Mouse (Mus musculus) heart, postnatal 4 days (tissue): ENCODE results near the gene Ptprt. TPM values are rescaled to one million over a fixed set of nuclear protein-coding genes. Genes with fewer than 3 reads are reported as not detected.

Experiments
- DNase-seq: peaks from one replicate; pipeline ENCODE4 v3.0.0; 2021
- total RNA-seq, 2 experiments: library from RNA; stranded (reverse); gene quantifications; 2 replicates each; pipeline ENCODE4 v1.2.3; 2021

Ptprt gene
- total RNA-seq, 2 experiments from 2014 or later: 0.81 to 1.1 TPM

- peak; percentile 42 for DNase-seq
Measured at GRCm38 (mm10) chr2:162581651-162582050, 79.3 kb downstream of the Ptprt start.

- DNase-seq: no peak
Measured at GRCm38 (mm10) chr2:162577819-162578218, 83.1 kb downstream of the Ptprt start.

DNA sequence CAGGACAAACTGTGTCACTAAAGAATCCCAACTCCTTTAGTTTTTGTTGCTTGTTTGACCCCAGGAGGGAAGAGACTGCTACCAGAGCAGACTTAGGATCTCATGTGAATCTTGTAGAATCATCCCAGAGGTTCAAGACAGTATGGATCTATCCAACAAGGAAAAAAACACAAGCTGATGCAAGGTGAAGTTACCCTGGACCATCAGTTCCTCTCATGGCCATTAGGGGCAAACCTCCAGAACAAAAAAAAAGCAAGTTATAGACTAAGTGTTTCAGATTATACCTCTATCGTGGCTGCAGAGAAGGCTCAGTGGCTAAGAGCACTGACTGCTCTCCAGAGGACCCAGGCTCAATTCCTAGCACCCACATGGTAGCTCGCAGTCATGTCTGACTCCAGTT is 88.1 kb downstream of the Ptprt start:
- no peak for DNase-seq

GRCm38 (mm10) chr2:162571037-162571436 is 89.9 kb downstream of the Ptprt start:
- DNase-seq: no peak

- DNase-seq: peak; percentile 42
Measured at GRCm38 (mm10) chr2:162568308-162569100, 92.4 kb downstream of the Ptprt start.

GRCm38 (mm10) chr2:162548312-162548711 is 112.6 kb downstream of the Ptprt start:
- no peak for DNase-seq

- DNase-seq: no peak
Measured at GRCm38 (mm10) chr2:162531638-162532037, 129.3 kb downstream of the Ptprt start.

- peak; percentile 14 for DNase-seq
Measured at GRCm38 (mm10) chr2:162528911-162529310, 132.0 kb downstream of the Ptprt start.

DNA sequence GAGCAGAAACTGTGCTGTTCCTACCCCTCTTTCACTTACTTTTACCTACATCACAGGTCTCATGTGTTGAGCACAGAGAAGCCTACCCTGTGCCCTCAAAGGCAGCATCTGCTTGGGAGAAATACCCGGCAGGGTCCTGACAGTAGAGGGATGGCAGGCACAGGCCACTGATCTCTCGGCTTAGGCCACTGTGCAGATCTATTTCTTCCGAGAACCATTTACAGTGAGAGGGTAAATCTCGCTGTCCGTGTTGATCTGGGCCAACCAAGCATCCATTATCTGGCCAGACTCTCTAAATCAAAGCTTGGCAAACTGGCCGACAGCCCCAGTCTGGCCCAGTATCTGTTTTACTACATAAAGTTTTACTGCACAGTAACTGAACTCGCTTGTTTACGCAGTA is 145.0 kb downstream of the Ptprt start:
- no peak for DNase-seq

- no peak for DNase-seq
Measured at GRCm38 (mm10) chr2:162513072-162513471, 147.9 kb downstream of the Ptprt start.

DNA sequence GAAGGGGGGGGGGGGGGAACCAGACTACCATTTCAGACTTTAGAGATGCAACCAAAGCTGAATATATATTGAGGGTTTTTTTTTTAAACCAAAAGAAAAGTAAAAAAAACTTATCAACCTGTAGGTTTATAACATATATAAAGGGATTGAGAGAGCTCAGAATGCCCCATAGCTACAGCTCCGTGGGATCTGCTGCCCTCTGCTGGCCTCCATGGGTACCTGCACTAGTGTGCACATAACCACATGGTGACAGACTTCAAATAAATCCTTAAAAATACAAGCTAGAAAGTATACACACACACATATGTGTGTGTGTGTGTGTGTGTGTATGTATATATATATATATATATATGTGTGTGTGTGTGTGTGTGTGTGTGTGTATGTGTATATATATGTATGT is 148.9 kb downstream of the Ptprt start:
- DNase-seq: no peak

- DNase-seq: no peak
Measured at GRCm38 (mm10) chr2:162509016-162509415, 151.9 kb downstream of the Ptprt start.

DNA sequence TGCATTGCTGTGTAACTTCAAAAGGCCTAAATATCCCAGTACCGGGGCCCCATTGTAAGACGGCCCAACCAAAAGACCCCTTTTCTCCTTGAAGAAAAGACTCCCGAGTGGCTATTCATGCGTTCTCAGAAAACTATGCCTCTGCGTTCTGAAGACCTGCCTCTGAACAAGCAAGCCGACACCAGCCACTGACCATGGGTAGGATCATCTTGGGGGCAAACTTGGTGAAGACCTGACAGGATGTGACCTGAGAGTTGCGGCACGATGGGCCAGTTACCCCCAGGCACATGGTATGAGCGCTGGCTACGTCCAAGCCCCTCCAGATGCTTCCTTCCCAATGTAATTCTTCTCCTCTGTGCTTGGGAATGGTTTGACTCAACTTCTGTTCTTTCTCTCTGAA is 153.3 kb downstream of the Ptprt start:
- DNase-seq: no peak

- DNase-seq: no peak
Measured at GRCm38 (mm10) chr2:162504850-162505249, 156.1 kb downstream of the Ptprt start.

DNA sequence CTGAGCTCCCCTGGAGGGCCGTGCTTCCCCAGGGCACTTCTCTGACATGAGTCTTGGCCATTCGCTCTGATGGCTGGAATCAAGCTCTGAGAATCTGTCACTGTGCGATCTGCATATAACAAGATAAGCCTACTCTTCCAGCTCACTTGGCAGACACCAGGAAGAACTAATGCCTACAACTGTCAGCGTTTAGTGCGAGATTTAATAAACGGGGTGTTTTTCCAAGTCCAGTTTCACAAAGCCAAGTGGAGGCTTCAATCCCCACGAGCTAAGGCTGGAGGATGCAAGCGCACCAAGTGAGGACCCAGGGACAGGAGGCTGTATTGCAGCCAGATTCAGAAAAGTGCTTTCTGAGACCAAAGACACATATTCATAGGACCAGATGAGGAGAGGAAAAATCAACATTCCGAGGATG is 161.4 kb downstream of the Ptprt start:
- no peak for DNase-seq

- no peak for DNase-seq
Measured at GRCm38 (mm10) chr2:162498191-162498590, 162.8 kb downstream of the Ptprt start.

DNA sequence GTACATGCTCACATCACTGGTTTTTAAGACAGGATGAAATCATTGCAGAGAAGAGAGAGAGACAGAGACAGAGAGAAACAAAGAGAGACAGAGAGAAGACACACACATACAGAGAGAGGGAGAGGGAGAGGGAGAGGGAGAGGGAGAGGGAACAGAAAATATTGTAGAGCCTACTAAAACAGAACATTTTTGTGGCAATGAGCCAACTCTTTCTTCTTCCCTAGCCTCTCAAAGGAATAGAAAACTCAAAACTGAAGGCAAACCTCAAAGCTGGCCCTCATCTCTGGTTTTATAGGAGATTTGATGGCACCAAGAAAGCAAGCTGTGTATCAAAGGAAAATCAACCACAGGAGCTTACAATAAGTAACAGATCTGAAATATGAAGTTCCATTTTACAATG is 176.9 kb downstream of the Ptprt start:
- DNase-seq: no peak

DNA sequence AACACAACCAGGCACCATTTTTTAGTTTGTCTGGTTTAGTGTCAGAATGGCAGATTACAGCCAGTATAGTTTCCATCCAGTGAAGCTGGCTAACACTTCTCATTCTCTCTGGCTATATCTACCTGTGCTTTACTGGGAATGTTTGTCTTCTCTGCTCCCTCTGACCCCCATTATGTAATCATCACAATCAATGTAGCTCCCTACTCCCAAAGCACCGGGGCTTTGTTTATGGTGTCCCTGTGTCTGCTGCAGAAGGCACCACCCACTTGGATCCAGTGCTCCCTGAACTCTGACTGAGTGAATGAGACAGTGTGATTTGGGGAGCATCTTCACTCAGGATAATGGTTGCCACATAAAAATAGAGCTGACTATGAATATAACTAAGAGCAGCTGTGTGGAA is 217.8 kb downstream of the Ptprt start:
- DNase-seq: no peak

- no peak for DNase-seq
Measured at GRCm38 (mm10) chr2:162436646-162437045, 224.3 kb downstream of the Ptprt start.

DNA sequence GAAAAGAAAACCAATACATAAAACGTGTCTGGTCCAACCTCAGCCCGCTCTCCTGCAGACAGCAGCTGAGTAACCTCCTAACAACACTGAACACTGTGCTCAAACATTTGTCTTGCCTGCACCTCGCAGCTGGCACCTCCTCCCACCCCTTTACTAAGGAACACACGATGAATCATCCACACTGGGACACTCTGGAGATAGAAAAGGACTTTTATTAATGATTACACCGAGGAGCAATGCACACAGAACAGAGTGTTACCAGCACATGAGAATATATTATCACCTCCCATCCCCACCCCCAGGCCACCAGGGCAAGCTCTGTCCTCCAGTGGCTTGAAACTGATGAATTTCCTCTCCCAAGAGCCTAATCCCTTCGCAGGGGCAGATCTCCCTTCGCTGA is 230.8 kb downstream of the Ptprt start:
- DNase-seq: no peak

DNA sequence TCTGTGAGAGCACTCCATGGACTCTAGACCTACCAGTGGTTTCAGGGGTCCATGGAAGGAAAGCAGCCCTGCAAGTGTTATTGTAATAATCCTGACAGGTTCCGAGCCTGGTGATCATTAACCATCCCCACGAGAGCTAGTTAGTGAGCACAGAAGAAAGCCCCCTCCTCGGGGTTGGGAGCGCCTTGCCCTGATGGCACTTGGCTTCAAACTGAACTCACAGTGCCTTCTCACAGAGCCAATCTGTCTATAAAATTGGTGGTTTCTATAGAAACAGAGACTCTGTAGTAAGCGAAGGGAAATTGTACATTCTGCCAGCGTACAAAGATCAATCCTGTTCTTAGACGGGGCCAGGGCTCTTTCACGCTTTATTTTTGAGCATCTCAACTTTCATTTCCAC is 234.8 kb downstream of the Ptprt start:
- DNase-seq: no peak

- no peak for DNase-seq
Measured at GRCm38 (mm10) chr2:162418181-162418580, 242.8 kb downstream of the Ptprt start.

DNA sequence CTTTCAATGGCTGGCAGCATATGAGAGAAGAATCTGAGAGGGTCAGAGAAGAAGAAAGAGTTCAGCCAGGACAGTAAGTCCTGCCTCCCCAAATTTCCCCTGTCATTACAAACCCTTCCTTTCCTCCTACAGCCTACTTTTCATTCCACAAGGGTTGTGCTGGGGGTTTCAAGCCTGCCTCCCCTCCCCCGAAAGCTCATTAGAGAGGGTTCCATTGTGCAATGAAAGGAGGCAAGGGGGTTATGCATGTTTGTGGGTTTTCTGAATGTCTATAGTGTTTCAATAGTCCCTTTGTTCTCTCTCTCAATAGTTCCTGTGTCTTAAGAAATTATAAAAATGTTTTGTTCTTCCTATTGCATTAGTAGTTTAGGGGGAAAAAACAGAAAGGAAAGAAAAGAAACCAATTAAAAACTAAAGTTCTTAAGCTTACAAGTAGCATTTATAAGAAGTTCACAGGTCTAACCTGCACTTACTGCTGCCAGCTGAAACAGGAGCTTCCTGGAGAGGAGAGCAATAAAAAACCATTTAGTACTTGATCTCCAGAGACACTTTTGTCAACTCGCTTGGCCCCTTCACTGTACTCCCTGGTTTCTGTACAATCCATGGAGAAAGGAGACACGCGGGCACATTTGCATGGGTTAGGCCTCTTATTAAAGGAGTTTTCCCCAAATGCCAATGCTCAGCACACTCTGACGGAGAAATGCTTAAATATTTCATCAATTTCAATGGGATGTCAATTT is 247.7 kb downstream of the Ptprt start:
- no peak for DNase-seq

DNA sequence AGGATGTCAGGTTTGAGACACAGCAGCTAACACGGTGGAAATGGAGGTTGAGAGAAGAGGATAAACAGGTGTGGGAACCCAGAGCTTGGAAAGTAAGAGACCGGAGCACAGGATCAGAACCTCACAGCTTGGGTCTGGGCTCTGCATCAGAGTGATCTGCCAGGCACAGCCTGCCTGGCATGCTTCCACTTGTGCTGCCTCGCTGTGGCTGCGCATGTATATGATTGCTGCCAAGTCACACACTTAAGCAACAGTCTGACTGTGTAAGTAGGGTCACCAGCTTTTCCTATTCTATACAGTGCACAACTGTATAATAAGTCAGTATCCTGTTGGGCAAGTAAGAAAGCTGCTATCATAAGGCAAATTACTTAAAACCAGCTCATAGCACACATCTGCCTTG is 249.9 kb downstream of the Ptprt start:
- no peak for DNase-seq
